Mouse (Mus musculus): ENCODE data around the gene Sfr1.

- TF ChIP-seq CTCF (conservative IDR thresholded peaks at IDR 0.05; ENCODE audit: low read length) (peak; percentile 89), POU5F1 (IDR thresholded peaks at IDR 0.05; ENCODE audit: borderline replicate concordance, low read length) (no peak), NANOG (IDR thresholded peaks at IDR 0.05; ENCODE audit: borderline replicate concordance, low read length) (no peak)
These were observed 15.3 kb upstream of the Sfr1 start for GRCm38 (mm10) chr19:47716144-47716543.
